Mouse (Mus musculus): ENCODE measurements around the gene Klrb1a. TPM values are rescaled to one million over a fixed set of nuclear protein-coding genes. Genes with fewer than 3 reads are reported as not detected.

Klrb1a gene
- polyA plus RNA-seq, 2 experiments: not detected

GRCm38 (mm10) chr6:128587619-128588018 lies 35.7 kb downstream of the Klrb1a start:
- no peaks in the 10 kb centered on the region for H3K27me3 ChIP-seq (ENCODE audit: control insufficient read depth, insufficient read depth, low read length)
- H3K4me2 ChIP-seq (replicated peaks; ENCODE audit: low read depth, low read length, severe bottlenecking): no peak overlapping the region
- H3K4me3 ChIP-seq (replicated peaks; ENCODE audit: low read length): no peak overlapping the region
- H3K9me3 ChIP-seq (ENCODE audit: control insufficient read depth, low read length): no peaks in the 10 kb centered on the region
- no peaks in the 10 kb centered on the region for H3K36me3 ChIP-seq (ENCODE audit: control insufficient read depth, insufficient read depth, low read length)
- no peak overlapping the region for H3K27ac ChIP-seq (replicated peaks; ENCODE audit: low read depth, low read length)
- H3K4me1 ChIP-seq (ENCODE audit: control insufficient read depth, insufficient read depth, low read length): no peaks in the 10 kb centered on the region
- ATAC-seq (ENCODE audit: low FRiP score, low read depth): no peak
- no peak for TF ChIP-seq POLR2A (IDR thresholded peaks at IDR 0.05; ENCODE audit: borderline replicate concordance, extremely low read depth, insufficient read depth, insufficient read length)
- no peak overlapping the region for H3K9ac ChIP-seq (ENCODE audit: low read depth, low read length, severe bottlenecking)
- WGBS: 73% methylated on average over 6 of the region's 6 CpGs
- DNase-seq (ENCODE audit: low spot score): no peak

GRCm38 (mm10) chr6:128585642-128586245 lies 37.6 kb downstream of the Klrb1a start:
- Histone ChIP-seq H3K4me2 (replicated peaks; ENCODE audit: low read depth, low read length, severe bottlenecking) (no peak overlapping the region), H3K36me3 (ENCODE audit: control insufficient read depth, insufficient read depth, low read length) (no peaks in the 10 kb centered on the region), H3K27ac (replicated peaks; ENCODE audit: low read depth, low read length) (no peak overlapping the region), H3K9me3 (ENCODE audit: control insufficient read depth, low read length) (no peaks in the 10 kb centered on the region), H3K4me1 (ENCODE audit: control insufficient read depth, insufficient read depth, low read length) (no peaks in the 10 kb centered on the region), H3K27me3 (ENCODE audit: control insufficient read depth, insufficient read depth, low read length) (no peaks in the 10 kb centered on the region), H3K9ac (ENCODE audit: low read depth, low read length, severe bottlenecking) (no peak overlapping the region), H3K4me3 (replicated peaks; ENCODE audit: low read length) (no peak overlapping the region)
- no peak for ATAC-seq (ENCODE audit: low FRiP score, low read depth)
- WGBS: 66% methylated on average over 11 of the region's 11 CpGs
- no peak for TF ChIP-seq POLR2A (IDR thresholded peaks at IDR 0.05; ENCODE audit: borderline replicate concordance, extremely low read depth, insufficient read depth, insufficient read length)
- DNase-seq (ENCODE audit: low spot score): no peak

GRCm38 (mm10) chr6:128584070-128584660 lies 39.2 kb downstream of the Klrb1a start:
- no peak for TF ChIP-seq POLR2A (IDR thresholded peaks at IDR 0.05; ENCODE audit: borderline replicate concordance, extremely low read depth, insufficient read depth, insufficient read length)
- no peak overlapping the region for H3K27ac ChIP-seq (replicated peaks; ENCODE audit: low read depth, low read length)
- ATAC-seq (ENCODE audit: low FRiP score, low read depth) (no peak), DNase-seq (ENCODE audit: low spot score) (no peak)
- no peak overlapping the region for H3K4me3 ChIP-seq (replicated peaks; ENCODE audit: low read length)
- 27% methylated on average over 10 of the region's 10 CpGs for WGBS
- H3K4me2 ChIP-seq (replicated peaks; ENCODE audit: low read depth, low read length, severe bottlenecking): no peak overlapping the region
- H3K27me3 ChIP-seq (ENCODE audit: control insufficient read depth, insufficient read depth, low read length): no peaks in the 10 kb centered on the region
- no peaks in the 10 kb centered on the region for H3K9me3 ChIP-seq (ENCODE audit: control insufficient read depth, low read length)
- no peaks in the 10 kb centered on the region for H3K4me1 ChIP-seq (ENCODE audit: control insufficient read depth, insufficient read depth, low read length)
- no peaks in the 10 kb centered on the region for H3K36me3 ChIP-seq (ENCODE audit: control insufficient read depth, insufficient read depth, low read length)
- H3K9ac ChIP-seq (ENCODE audit: low read depth, low read length, severe bottlenecking): no peak overlapping the region

- H3K4me1 ChIP-seq (ENCODE audit: control insufficient read depth, insufficient read depth, low read length): no peaks in the 10 kb centered on the region
- ATAC-seq (ENCODE audit: low FRiP score, low read depth): no peak
- 51% methylated on average over 11 of the region's 11 CpGs for WGBS
- no peak for DNase-seq (ENCODE audit: low spot score)
- H3K4me3 ChIP-seq (replicated peaks; ENCODE audit: low read length): no peak within 1 kb of the TSS
- no peak within 1 kb of the TSS for H3K4me2 ChIP-seq (replicated peaks; ENCODE audit: low read depth, low read length, severe bottlenecking)
- TF ChIP-seq POLR2A (IDR thresholded peaks at IDR 0.05; ENCODE audit: borderline replicate concordance, extremely low read depth, insufficient read depth, insufficient read length): no peak
- no peak within 1 kb of the TSS for H3K9ac ChIP-seq (ENCODE audit: low read depth, low read length, severe bottlenecking)
- no peaks in the 10 kb centered on the region for H3K36me3 ChIP-seq (ENCODE audit: control insufficient read depth, insufficient read depth, low read length)
- no peak within 1 kb of the TSS for H3K27ac ChIP-seq (replicated peaks; ENCODE audit: low read depth, low read length)
- H3K27me3 ChIP-seq (ENCODE audit: control insufficient read depth, insufficient read depth, low read length): no peaks in the 10 kb centered on the region
- H3K9me3 ChIP-seq (ENCODE audit: control insufficient read depth, low read length): no peaks in the 10 kb centered on the region
Observed at GRCm38 (mm10) chr6:128581508-128581907, 41.8 kb downstream of the Klrb1a start, which contains the start of gene A2ml1. TSS of gene A2ml1 (minus strand) at chr6:128581608.

- H3K4me1 ChIP-seq (ENCODE audit: control insufficient read depth, insufficient read depth, low read length): no peaks in the 10 kb centered on the region
- H3K27ac ChIP-seq (replicated peaks; ENCODE audit: low read depth, low read length): no peak overlapping the region
- no peak for TF ChIP-seq POLR2A (IDR thresholded peaks at IDR 0.05; ENCODE audit: borderline replicate concordance, extremely low read depth, insufficient read depth, insufficient read length)
- no peak overlapping the region for H3K4me3 ChIP-seq (replicated peaks; ENCODE audit: low read length)
- no peaks in the 10 kb centered on the region for H3K36me3 ChIP-seq (ENCODE audit: control insufficient read depth, insufficient read depth, low read length)
- WGBS: 65% methylated on average over 9 of the region's 9 CpGs
- H3K9me3 ChIP-seq (ENCODE audit: control insufficient read depth, low read length): no peaks in the 10 kb centered on the region
- no peak overlapping the region for H3K4me2 ChIP-seq (replicated peaks; ENCODE audit: low read depth, low read length, severe bottlenecking)
- H3K27me3 ChIP-seq (ENCODE audit: control insufficient read depth, insufficient read depth, low read length): no peaks in the 10 kb centered on the region
- no peak overlapping the region for H3K9ac ChIP-seq (ENCODE audit: low read depth, low read length, severe bottlenecking)
- ATAC-seq (ENCODE audit: low FRiP score, low read depth) (no peak), DNase-seq (ENCODE audit: low spot score) (no peak)
Observed at GRCm38 (mm10) chr6:128577301-128577700, 46.0 kb downstream of the Klrb1a start.
